Mouse (Mus musculus): Measurements from ENCODE around the gene Apbb1.

The Apbb1 gene

DNA sequence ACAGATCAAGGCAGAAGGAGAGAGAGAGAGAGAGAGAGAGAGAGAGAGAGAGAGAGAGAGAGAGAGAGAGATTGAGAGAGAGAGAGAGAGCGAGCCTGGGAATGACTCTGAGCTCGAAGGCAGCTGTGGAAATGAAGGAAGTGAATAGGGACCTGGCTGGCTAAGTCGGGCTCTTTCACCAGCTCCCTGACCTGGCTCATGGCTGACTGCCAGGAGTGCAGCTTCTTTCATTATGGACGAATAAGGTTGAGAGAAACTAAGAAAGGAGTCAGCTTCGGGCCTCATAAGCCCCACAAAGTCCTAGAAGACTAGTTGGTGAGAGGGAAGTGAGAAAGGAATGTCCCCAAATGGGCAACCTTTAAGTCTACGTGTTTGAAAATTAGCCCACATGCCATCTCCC is 61.3 kb downstream of the Apbb1 start:
- DNase-seq (ENCODE audit: low spot score in 2 of 2) = no peak

- DNase-seq (ENCODE audit: low spot score in 2 of 2) = no peak
These were observed 61.7 kb downstream of the Apbb1 start for GRCm38 (mm10) chr7:105519771-105520170.

DNA sequence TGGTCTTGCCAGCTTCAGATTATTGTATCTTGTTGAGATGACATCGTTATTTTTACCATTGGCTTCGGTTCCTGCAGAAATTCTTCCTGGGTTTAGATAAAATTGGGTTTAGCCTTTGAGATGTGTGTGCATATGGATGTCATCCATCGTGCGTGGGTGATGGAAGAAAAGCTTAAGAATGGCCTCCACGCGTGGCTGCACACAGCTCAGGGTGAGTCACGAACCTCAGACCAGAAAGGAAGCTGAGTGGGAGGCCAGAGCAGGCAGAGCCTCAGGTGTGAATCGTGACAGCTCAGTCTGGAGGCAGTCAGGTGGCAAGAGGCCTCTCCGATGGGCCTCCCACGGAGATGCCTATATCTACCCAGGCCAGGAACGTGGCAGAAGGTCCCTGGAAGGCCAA is 62.1 kb downstream of the Apbb1 start:
- DNase-seq (ENCODE audit: low spot score in 2 of 2) = no peak

DNA sequence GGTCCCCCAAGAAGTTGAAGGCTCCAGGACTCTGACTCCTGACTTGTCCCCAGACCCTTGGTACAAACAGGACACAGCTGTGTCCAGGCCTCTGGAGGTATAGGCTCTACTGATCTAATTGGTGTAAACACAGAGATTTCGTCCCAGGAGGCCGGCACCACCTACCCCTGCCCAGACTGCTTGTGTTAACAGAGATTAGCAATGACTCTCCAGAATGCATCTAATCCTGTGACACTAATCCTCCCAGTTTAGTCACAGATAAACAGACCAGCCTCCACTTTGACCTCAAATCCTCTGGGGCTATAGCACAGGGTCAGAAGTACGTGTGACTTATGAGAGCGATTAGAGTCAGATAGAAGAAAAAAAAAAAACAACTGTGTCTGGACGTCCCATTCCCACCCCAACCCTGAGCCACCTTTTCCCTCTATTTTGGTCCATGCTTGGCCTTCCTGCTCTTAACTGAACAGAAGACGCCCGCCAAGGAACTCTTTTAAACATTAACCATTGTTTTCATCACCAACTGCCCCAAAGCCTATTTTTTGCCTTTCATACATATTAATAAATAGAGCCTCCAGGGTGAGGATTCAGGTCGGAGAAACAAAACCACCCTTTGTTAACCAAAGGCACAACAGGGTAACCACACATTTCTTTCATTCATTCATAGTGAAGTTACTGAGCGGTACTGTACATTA is 64.6 kb downstream of the Apbb1 start:
- no peak for DNase-seq (ENCODE audit: low spot score in 2 of 2)

GRCm38 (mm10) chr7:105515178-105515577 is 66.3 kb downstream of the Apbb1 start:
- DNase-seq (ENCODE audit: low spot score in 2 of 2) = peak; percentile 11 to 57

DNA sequence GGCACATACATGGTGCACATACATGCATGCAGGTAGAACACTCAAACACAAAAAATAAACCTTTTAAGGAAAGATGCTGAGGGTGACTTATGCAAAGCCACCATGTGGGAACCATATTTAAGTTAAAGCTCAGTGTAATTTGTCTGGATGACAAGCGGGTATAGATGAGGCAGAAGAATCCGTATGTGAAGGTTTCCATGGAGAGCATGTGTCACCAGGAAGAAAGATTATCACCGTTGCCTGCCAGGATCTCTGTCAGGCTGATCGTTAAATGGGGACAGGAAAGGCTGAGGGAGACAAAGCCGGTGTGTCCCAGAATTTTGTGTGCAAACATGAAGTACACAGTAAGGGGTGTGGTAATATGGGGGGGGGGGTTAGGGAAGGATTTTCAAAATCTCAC is 66.9 kb downstream of the Apbb1 start:
- DNase-seq (ENCODE audit: low spot score in 2 of 2) = no peak

DNA sequence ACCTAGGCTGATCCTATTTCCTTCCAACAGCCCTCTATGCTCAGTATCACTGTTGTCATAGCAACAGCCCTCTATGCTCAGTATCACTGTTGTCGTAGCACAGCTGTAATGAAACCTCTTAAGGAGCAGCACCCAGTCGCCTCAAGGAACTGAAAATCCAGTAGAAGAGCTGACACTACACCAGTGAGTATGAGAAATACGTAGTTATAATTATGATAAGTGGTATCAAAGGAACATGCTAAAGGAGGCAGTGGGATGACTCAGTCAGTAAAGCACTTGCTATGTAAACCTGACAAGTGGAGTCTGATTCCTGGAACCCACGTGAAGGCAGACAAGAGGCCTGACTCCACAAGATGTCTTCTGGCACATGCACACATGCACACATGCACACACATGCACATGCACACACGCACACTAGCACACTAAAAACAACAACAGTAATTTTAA is 67.6 kb downstream of the Apbb1 start:
- no peak for DNase-seq (ENCODE audit: low spot score in 2 of 2)

- no peak for DNase-seq (ENCODE audit: low spot score in 2 of 2)
These were observed 71.3 kb downstream of the Apbb1 start for GRCm38 (mm10) chr7:105510143-105510542.
